22 mouse cellular contexts compared by ENCODE assay signal in the genomic region with DNA sequence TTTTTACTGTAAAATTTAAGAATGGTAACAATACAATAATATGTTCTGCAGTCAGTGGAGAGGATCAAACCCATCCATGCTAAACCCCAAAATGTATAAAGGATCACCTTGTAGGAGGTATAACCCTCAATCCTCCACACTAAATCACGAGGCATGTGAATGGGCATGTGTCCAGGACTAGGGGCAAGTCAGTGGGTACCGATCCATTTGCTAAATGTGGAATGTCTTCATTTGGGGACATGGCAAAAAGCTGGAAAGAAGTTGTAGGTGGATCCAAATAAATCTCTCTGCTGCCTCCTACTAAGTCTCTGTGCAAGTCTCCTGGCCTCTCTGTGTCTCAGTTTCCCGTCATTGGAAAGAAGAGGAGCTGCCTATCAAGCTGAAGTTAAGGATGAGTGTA. TPM values are rescaled to one million over a fixed set of nuclear protein-coding genes. Genes with fewer than 3 reads are reported as not detected.
DNase-seq lines count a peak whose midpoint lies in the region; ATAC-seq lines count a peak whose summit lies in the region.
"Had no signal": no experiment of that assay in that cellular context is flagged by ENCODE, and none has a peak within 500 bp of the region (broad histone marks: within the 10 kb centered on the region; RNA-seq: fewer than 3 reads in every experiment).

No protein-coding gene starts in this region.

- peak; percentile 44; the same call in 1 of the 2 replicates for ATAC-seq in frontal cortex, adult (ENCODE audit: low TSS enrichment)
- ATAC-seq: activated CD4-positive, CD25-positive, alpha-beta regulatory T cell, adult 4 months; CD4-positive, CD25-positive, alpha-beta regulatory T cell, adult 4 months; forebrain, embryonic 14.5 days; forebrain, embryonic 16.5 days; Patski had no signal

- DNase-seq in frontal cortex, postnatal 10 days (ENCODE audit: low spot score in 2 of 2): no peak
- DNase-seq in heart, adult 11 months: peak; percentile 77
- DNase-seq in heart, postnatal 4 days: no peak
- no peak for DNase-seq in thymus, postnatal 10 days (ENCODE audit: low spot score in 2 of 2)
- DNase-seq: adrenal gland, adult 8-10 months; adrenal gland, postnatal 14 days; adrenal gland, postnatal 36 days; B cell, adult 2 months; cerebellum, adult 11 months; cerebellum, adult 18-20 months; cerebellum, adult 8-10 months; cerebellum, adult 9-11 months; cerebellum, postnatal 14 days; cerebellum, postnatal 36 days; embryo, embryonic 11 days had no signal

RNA-seq across cellular contexts. Expression of gene Fat3, which starts 39.6 kb away (rescaled TPM):
- 1 to 10 TPM; 3.0 to 3.7 TPM for total RNA-seq in heart, postnatal 4 days (2021)
- total RNA-seq: common myeloid progenitor, adult 5-6 weeks had no signal
